Mouse (Mus musculus): ENCODE data around the gene Tmprss13. TPM values are rescaled to one million over a fixed set of nuclear protein-coding genes. Genes with fewer than 3 reads are reported as not detected.

Tmprss13 gene
- total RNA-seq (2021): 1 to 10 TPM in 1 of 2 experiments, under 1 TPM in 1; 0.50 to 1.3 TPM

GRCm38 (mm10) chr9:45318855-45319254 is at the start of gene Tmprss13:
TSS of gene Tmprss13 (plus strand) at chr9:45319100.
- intact Hi-C loops (cut with DNase I): no loop called here
- no peak for DNase-seq

DNA sequence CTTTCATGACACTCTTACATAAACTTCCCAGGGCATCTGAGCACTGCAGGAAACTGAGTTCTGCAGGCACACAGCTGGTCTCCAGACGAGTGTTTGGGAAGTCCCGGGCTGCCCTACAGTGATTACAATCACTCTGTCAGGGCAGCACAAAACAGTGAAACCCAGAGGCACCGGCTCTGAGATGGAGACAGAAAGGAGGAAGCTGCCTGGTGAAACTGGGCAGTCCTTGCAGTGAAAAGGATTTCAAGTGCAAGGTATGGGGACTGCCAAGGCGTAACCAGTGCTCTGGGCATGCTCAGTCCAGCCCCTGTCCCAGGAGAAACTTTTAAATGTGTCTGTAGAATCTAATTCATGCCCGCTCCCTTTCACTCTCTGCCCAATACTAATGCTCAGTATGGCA is 46.7 kb upstream of the Tmprss13 start:
- DNase-seq: no peak
- intact Hi-C loops (cut with DNase I): no loop called here

GRCm38 (mm10) chr9:45274218-45274617 is 44.7 kb upstream of the Tmprss13 start:
- no peak for DNase-seq
- intact Hi-C loops (cut with DNase I): no loop called here

GRCm38 (mm10) chr9:45274635-45275034 is 44.3 kb upstream of the Tmprss13 start:
- intact Hi-C loops (cut with DNase I): no loop called here
- no peak for DNase-seq

GRCm38 (mm10) chr9:45280059-45280458 is 38.8 kb upstream of the Tmprss13 start:
- intact Hi-C loops (cut with DNase I): no loop called here
- DNase-seq: no peak

- no peak for DNase-seq
- intact Hi-C loops (cut with DNase I): no loop called here
These were observed 38.0 kb upstream of the Tmprss13 start for GRCm38 (mm10) chr9:45280891-45281290.

- DNase-seq: no peak
- intact Hi-C loops (cut with DNase I): no loop called here
These were observed 36.4 kb upstream of the Tmprss13 start for GRCm38 (mm10) chr9:45282466-45282865.

GRCm38 (mm10) chr9:45291481-45292168 is 27.3 kb upstream of the Tmprss13 start:
- intact Hi-C loops (cut with DNase I): no loop called here
- DNase-seq: no peak

- no peak for DNase-seq
- intact Hi-C loops (cut with DNase I): no loop called here
These were observed 24.5 kb upstream of the Tmprss13 start for GRCm38 (mm10) chr9:45294210-45295011.

DNA sequence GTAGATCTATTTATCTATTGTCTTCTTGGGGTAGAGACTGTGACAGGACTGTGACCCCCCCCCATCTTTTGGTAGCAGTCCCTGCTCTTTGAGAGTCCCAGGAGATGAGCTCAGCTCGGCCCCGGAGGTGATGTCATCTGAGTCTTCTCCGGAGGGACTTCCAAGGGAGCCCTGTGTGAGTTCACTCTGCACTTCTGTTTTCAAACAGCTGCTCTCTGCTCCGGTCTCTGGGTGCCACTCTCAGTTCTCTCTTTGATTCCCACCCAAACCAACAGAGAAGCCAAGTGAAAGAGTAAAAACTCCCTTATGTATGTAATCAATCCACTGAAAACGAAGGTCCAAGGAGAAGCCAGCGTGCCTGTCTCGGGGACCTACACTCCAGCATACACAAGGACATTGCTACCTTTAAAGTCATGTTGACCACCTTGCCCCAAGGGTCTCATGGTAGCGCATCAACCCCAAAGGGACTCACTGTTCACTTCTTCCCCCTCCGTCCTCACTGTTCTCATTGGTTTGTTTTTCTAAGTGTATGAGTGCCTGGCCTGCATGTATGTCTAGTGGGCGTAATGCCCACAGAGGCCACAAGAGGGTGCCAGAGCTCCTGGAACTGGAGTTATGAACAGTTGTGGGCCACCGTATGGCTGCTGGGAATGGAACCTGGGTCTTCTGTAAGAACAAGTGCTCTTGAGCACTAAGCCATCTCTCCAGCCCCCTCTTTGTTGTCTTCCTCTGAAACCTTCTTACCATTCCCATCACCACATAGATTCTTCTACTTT is 19.5 kb upstream of the Tmprss13 start:
- DNase-seq: peak; percentile 19 to 40
- intact Hi-C loops (cut with DNase I): loop anchor here (1.0 to 10.0 kb wide), 5 partner anchors 45 to 455 kb away; no protein-coding TSS in a partner anchor

- DNase-seq: peak; percentile 94 to 97
- intact Hi-C loops (cut with DNase I): loop anchor here (1.0 to 10.0 kb wide), 5 partner anchors 44 to 454 kb away; no protein-coding TSS in a partner anchor
These were observed 18.3 kb upstream of the Tmprss13 start for GRCm38 (mm10) chr9:45300422-45301104.

- intact Hi-C loops (cut with DNase I): loop anchor here (2.0 to 10.0 kb wide), 3 partner anchors 43 to 453 kb away; no protein-coding TSS in a partner anchor
These were observed 17.1 kb upstream of the Tmprss13 start for GRCm38 (mm10) chr9:45301771-45302170.

GRCm38 (mm10) chr9:45306746-45307410 is 12.0 kb upstream of the Tmprss13 start:
- no peak for DNase-seq
- intact Hi-C loops (cut with DNase I): loop anchor here (10.0 kb wide), 1 partner anchor 448 kb away; no protein-coding TSS in a partner anchor

More at GRCm38 (mm10) chr9:45301771-45302170, 17.1 kb upstream of the Tmprss13 start:
- no peak for DNase-seq

- intact Hi-C loops (cut with DNase I): loop anchor here (10.0 kb wide), 1 partner anchor 446 kb away; no protein-coding TSS in a partner anchor
- no peak for DNase-seq
These were observed 10.4 kb upstream of the Tmprss13 start for GRCm38 (mm10) chr9:45308521-45308920.

- no peak for DNase-seq
- intact Hi-C loops (cut with DNase I): no loop called here
These were observed 7.0 kb upstream of the Tmprss13 start for GRCm38 (mm10) chr9:45311858-45312257.

DNA sequence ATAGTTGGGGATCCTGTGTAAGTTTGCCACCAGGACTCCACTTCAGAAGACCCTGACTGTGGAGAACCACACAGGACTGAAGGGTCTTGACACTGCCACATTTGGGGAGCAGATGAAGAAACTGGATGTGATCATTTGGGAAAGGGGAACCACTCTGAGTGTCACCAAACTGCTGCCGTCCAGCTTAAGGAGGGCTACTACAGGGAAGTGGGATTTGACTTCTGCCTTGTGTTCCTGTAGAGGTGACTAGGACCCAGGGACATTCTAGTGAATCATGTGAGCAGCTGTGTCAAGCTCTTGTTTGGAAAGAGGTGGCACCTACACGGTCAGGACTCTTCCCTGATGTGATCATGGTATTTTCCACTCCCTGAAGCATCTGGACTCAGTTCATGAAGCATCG is 5.0 kb upstream of the Tmprss13 start:
- intact Hi-C loops (cut with DNase I): no loop called here
- DNase-seq: no peak

GRCm38 (mm10) chr9:45317635-45318034 is 1.3 kb upstream of the Tmprss13 start:
- intact Hi-C loops (cut with DNase I): no loop called here
- peak; percentile 29 to 37 for DNase-seq

DNA sequence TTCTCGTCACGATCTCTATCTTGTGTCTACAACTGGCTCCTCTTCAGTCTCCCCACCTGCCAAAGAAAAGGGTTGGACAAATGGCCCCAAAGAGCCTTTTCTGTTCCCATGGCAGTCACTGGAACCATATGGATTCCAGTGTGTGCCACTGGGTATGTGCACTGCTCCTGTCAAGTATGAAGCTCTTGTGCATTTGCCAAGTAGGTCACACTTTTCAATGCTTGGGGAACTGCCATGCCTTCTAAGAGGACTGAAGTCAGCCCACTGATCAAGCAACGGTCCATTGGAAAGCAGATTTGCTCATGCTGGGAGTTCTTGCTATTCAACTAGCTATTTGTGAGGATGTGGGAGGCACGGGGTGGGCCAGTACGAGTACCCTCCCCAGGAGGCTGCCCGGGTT is 2.6 kb downstream of the Tmprss13 start:
- intact Hi-C loops (cut with DNase I): no loop called here
- no peak for DNase-seq

DNA sequence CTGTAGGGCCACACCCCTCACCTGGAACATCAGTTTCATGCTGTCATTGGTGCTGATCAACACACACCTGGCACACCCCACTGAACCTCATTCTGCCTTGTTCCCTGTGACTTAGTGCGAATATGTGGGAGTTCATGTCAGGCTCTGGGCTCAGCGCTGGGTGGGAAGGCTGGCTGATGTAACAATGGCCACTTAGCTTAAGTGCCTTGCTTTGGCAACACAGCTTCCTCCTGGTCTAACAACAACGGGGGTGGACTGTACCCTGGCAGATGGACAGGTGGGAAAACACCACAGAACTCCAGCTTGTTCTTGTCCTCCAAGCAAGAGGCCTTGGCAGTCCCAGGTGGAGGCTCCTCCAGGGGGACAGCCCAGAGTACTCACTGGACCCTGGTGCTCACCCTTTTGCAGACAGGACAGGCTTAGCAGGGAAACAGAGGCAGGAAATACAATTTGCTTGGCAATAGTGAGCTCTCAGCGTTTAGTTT is 3.1 kb downstream of the Tmprss13 start:
- intact Hi-C loops (cut with DNase I): no loop called here
- peak; percentile 24 to 25 for DNase-seq
